Mouse (Mus musculus): ENCODE results near the gene Rnf149. TPM values are rescaled to one million over a fixed set of nuclear protein-coding genes. Genes with fewer than 3 reads are reported as not detected.

Gene Rnf149
- total RNA-seq, 2 experiments from 2014 or later: 31.2 to 34.2 TPM

DNA sequence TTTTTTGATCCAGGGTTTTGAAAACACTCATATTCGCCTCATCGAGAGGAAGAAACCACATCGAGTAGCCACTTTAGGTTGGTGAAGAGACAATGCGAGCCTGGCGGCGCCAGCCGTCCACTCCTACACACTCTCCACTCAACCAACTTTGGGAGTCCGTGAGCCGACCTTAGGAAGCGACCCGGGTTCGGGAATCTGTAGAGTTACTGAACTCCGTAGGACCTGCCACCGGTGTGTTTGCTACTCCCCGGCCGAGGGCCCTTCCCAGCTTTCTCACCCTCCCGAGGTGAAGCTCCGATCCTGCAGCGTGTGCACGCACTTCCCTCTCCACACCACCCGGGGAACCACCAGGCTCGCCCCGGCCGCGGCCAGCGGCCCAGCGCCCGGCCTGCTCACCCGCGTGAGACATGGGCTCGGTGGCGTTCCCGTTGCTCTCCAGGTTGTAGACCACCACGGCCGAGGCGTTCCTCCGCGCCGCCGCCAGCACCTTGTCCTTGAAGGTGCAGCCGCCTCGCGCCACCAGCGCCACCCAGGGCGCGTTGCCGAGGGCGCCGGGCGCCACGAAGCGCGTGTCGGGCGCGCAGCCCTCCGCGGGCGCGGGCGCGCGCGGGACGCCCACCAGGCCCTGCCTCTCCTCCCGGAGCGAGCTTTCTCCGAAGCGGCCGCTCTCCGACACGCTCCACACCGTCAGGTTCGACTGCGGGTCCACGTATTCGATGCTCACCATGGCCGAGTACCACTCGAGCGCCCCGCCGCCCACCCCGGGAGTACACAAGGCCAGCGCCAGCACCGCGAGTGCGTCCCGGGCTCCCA is 568 bp downstream of the Rnf149 start:
- DNase-seq (ENCODE audit: low spot score in 2 of 2): peak; percentile 46 to 68

DNA sequence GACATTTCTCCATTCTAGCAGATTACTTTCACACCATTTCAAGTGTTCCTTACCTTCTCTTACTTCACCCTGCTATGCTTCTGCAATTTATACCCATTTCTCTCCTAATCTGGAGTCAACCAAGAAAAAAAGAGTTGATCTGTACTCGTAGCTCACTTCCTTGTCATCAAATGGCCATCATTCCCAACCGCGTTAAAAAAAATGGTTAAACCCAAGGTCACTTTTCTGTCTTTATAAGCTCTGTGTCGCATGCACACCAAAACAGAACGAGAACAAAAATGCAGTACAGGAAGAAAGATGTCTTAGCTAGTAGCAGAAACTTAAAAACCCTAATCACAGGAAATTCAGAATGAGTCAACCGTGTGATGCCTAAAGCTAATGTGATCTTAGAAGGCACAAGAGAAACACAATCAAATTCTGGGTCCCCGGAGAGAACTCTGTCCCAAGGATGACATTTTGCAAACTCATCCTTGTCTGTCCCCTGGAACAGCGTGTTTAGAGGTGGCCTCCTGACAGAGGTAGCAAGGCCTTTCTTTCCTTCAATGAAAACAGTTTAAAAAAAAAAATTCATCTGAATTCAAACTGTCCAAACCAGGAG is 1.3 kb downstream of the Rnf149 start:
- no peak for DNase-seq (ENCODE audit: low spot score in 2 of 2)

DNA sequence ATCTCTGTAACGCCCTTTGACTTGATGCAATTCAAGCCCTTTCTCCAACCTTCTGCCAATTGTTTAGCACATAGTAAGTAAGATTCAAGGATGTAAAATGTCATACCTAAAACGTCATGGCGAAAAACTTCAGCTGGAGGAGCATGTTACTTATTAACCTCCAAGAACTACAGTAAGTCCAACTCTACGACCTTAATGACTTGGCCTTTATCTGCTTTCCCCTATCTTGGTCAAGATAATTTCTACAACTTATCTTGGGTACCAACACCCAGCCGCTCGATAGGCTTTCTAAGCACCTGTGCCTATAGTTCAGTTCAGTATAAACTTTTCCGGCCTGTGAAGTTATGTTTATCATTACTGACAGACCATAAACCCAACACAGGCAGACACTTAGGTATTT is 3.3 kb downstream of the Rnf149 start:
- DNase-seq (ENCODE audit: low spot score in 2 of 2): no peak

DNA sequence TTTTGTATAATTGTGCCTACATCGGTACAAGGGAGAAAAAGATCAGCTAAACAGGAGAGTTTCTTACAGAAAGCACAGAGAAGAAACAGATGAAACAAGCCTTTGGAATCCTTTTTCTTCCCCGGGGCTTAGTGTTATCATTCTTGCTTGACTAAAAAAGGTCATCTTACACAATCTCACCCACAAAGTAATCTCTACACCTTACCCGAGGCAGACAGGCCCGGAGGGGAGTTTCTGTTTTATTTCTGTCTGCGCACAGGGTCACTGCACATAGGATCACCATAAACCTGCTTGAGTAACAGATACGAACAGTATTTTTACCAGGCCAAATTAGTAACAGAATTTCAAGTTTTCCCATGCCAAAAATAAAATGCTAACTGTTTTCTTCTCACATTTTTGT is 5.6 kb downstream of the Rnf149 start:
- no peak for DNase-seq (ENCODE audit: low spot score in 2 of 2)

DNA sequence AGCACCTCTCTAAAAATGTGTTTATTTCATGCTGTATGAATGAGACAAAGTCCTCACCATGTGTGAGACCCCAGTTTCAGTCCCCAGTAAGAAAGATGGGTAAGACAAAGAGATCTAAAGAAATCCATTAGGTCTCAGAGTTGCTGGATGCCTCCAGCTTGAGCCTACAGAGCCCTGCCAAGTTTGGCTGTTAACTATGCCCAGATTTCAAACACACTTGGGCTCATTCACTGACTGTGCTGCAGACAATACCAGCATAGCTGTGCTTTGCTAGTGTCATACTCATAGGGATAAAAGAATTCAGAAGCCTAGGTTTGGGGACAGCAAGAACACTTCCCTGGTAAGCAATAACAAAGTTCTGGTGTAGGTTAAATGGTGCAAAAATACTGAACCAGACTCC is 9.1 kb downstream of the Rnf149 start:
- DNase-seq (ENCODE audit: low spot score in 2 of 2): no peak

DNA sequence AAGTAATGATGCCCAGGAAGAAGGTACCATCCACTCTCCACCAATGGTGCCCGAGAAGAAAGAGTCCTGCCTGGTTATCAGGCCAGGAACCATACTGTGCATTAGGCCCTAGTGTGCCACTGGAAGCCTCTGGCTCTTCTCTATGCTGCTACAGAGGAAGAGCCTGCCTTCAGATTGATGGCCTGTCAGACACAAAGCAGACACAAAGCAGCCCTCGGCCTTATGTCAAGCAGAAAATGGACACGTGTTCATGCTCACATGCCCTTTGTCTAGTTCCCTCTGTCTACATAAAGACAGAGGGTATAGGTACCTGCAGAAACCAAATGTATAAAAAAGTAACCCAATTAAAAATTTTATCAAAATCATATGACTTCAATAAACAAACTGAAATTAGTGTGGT is 12.6 kb downstream of the Rnf149 start:
- no peak for DNase-seq (ENCODE audit: low spot score in 2 of 2)

DNA sequence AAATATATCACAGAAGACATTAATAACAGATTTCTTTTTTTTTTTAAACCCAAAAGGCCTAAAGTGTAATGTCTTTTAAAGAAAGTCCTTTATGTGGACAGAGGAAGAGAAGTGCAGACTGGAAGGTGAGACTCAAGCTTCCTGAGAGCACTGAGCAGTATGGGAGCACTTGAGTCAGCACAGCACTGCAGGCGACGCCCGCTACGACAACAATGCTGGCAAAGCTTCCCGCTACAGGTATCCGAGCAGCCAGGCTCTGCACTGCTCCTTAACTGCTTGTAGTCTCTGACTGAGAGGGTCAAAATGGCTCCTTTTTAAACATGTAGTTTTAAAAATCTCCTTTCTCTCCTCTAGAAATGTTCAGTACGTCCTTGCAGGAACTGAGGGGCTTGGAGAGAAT is 14.0 kb downstream of the Rnf149 start:
- DNase-seq (ENCODE audit: low spot score in 2 of 2): no peak

DNA sequence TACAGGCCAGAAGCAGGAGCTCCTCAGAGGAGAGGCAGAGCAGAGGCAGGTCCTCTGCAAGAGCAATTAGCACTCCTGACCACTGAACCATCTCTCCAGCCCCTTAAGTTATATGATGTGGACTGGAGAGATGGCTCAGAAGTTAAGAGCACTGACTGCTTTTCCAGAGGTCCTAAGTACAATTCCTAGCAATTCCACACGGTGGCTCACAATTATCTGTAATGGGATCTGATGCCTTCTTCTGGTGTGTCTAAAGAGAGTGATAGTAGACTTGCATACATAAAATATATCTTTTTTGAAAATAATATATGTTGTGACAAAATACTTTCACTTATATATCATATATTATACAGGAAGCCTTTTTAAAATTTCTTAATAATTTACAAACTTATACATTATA is 15.3 kb downstream of the Rnf149 start:
- DNase-seq (ENCODE audit: low spot score in 2 of 2): no peak

DNA sequence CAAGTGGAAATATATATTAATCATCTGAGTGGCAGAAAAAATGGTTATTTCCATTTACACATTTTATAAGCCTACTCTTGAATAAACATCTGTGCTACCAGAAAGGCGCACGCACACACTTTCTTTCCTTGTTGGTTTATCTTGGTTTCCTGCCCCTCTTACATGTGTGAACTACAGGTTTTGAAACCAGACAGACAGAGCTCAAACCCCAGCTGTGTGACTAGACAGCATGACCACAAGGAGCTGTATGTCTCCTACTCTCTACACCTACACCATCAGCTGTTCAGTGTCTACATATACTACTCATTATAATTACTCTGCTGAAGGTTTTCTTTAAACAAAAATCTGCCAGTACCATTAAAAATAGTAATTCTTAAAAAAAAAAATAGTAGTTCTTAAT is 18.2 kb downstream of the Rnf149 start:
- DNase-seq (ENCODE audit: low spot score in 2 of 2): no peak

DNA sequence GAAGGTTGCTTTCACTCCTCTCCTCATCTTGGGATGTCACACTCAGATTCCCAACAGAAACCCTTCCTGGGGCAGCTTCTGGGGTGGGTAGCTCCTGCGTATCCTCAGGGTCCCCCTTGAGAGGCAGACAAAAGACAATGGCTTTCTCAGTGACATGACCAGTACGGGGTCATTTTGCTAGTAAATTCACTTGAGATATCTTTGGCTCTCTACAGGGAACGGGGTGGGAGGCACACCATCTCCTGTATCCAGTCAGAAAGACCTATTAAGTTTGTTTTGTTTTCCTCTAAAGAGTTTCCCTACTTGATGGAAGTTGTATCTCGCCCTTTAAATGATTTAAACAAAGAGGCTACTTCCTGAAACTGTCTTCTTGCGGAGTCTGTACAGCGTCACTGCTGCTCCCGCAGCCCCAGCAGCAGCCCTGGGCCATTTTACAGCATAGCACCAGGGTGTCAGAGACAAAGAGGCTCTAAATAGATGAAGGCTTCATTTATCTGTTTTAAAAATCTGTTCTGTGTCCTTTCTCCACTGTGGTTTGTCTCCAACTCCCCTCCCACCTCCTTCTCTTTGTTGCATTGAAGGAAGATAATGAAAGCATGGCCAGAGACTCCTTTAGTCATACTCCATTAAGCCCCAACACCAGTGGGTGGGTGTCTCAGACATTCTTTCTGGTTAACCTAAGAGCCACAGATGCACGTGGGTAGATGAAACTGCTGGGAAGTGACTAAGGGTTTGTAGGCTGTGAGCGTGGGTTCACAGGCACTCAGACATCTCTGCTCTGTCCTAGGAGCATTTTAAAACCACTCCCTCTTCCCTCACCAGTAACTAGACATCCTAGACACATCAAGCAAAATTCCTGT is 21.4 kb downstream of the Rnf149 start:
- peak; percentile 70 to 83 for DNase-seq (ENCODE audit: low spot score in 2 of 2)

DNA sequence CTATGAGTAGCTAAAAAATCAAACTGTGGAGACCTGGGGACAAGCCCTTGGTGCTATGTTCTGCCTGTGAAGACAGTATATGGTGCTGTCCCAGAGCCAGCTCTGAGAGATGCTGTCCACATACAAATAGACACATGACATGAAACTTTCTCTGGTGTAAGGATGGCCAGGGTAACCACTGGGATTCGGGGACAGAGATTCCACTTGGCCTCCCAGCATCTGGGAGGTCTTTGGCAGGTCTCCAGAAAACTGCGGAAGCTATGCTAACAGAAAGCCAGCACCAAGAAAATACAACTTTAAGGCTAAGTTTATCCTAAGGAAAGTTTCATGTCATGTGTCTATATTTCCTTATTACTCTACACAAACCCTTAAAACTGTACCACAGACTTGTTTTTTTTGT is 27.4 kb downstream of the Rnf149 start:
- no peak for DNase-seq (ENCODE audit: low spot score in 2 of 2)

DNA sequence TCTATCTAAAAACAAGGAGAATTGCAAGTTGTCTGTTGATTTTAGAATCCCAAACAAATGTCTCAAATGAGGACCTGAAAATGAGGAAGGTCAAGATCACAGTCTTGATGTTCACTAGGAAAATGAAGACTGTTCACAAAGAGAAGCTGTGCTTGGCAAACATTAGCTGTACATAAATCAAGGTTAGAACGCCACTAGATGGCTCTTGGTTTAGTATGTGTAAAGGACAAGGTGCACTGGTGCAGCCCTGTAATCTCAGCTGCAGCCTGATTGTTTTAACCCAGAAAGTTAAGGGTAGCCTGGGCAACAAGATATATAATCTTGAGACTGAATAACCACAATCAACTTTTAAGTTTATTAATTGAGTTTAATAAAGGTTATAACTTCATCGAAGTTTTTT is 30.0 kb downstream of the Rnf149 start:
- no peak for DNase-seq (ENCODE audit: low spot score in 2 of 2)

DNA sequence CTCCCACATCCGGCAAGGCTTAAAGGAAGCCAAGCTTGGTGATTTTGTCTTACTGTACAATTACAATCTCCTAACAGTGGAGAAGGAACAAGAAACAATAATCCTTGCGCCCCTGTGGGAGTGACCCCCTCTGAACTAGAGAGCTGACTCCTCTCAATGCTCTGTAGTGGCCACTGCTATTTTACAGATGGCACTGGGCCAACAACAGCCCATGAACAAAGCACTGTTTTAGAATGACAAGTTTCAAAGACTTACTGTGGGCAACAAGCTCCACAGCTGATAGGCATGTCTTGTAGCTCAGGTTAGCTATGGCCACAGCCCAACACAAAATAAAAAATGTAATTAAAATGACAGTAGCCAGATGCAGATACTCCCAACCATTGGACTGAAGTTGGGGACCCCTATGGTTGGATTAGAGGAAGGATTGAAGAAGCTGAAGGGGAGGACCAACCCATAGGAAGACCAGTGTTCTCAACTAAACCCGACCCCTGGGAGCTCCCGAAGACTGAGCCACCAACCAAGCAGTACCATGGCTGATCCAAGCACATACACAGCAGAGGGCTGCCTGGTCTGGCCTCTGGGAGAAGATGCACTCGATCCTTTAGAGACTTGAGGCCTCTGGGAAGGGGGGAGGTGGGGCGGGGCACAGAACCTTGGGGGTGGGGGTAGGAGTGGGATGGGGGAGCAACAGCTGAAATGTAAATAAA is 30.9 kb downstream of the Rnf149 start:
- no peak for DNase-seq (ENCODE audit: low spot score in 2 of 2)

DNA sequence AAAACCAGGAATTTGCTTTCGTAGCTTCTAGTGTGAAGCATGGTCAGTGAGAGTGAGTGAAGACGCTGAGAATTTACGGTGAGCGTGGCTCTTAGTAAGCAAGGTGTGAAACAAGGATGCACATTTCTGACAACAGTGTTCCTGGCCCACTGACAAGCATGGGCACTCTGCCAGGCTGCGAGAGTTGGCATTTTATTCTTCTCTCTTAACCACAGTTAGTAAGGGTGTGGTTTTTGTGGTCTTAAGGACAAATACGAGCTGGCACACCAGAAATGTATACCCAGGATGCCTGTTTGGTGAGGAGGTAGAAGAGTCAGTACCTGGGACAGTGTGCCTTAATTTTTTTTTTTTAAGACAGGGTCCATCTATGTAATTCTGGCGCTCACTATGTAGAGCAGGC is 31.6 kb downstream of the Rnf149 start:
- DNase-seq (ENCODE audit: low spot score in 2 of 2): no peak

DNA sequence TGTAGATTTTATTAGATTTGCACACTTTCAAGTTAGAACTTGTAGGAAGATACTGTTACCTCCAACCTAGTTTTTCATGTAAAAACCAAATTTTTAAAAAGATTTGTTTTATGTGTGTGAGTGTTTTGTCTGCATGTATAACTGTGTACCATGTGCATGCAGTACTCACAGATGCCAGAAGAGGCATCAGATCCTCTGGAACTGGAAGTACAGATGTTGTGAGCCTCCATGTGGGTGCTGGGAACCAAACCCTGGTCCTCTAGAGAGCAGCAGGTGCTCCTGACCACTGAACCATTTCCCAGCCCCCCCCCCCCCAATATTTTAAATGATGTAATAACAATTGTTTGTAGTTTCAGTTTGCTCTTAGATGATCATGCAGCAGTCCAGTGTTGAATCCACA is 36.6 kb downstream of the Rnf149 start:
- DNase-seq (ENCODE audit: low spot score in 2 of 2): no peak

DNA sequence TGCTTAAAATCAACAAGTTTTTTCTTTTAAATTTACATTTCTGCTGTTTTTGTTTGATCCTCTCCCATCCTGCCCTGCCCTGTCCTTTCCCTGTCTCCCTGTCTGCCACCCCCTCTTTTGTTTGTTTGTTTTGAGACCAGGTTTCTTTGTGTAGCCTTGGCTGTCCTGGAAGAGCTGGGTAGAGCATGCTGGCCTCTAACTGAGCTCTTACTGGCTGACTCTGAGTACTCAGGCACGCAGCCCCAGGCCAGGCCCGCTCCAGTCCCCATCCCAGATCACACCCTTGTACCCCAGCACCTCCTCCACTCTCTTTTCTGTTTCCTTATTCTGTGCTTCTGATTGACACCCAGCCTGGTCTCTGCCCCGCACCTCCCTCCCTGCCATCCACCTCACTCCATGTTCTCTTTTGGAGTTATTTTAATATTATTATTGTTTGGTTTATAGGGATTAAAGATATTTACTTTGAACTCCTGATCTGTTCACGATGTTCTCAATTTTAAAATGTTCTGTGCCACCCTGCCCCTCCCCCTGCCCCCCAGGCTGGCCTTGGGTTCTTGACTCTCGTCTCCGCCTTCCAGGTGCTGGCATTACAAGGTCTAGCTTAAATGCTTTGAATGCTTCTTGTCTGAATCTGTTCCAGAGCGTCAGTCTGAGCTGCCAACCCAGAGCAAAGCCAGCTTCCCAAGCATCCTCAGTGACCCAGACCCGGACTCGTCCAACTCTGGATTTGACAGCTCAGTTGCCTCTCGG is 39.4 kb downstream of the Rnf149 start:
- DNase-seq (ENCODE audit: low spot score in 2 of 2): no peak

DNA sequence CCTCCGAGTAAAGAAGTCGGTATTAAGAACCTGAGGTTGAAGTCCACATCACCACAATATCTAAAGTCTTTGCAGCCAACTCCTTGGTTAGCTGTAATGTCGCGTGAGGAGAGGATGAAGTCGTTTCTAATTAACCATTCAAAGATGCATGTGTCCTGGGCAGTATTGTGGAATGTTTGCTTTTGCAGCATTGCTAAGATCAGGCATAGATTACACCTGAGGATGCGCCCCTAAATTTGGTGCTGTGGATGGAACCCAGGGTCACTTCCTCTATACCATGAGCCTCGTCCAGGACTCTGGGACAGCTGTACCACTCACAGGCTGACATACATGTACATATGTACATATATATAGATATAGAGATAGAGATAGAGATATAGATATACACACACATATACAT is 40.5 kb downstream of the Rnf149 start:
- DNase-seq (ENCODE audit: low spot score in 2 of 2): no peak

DNA sequence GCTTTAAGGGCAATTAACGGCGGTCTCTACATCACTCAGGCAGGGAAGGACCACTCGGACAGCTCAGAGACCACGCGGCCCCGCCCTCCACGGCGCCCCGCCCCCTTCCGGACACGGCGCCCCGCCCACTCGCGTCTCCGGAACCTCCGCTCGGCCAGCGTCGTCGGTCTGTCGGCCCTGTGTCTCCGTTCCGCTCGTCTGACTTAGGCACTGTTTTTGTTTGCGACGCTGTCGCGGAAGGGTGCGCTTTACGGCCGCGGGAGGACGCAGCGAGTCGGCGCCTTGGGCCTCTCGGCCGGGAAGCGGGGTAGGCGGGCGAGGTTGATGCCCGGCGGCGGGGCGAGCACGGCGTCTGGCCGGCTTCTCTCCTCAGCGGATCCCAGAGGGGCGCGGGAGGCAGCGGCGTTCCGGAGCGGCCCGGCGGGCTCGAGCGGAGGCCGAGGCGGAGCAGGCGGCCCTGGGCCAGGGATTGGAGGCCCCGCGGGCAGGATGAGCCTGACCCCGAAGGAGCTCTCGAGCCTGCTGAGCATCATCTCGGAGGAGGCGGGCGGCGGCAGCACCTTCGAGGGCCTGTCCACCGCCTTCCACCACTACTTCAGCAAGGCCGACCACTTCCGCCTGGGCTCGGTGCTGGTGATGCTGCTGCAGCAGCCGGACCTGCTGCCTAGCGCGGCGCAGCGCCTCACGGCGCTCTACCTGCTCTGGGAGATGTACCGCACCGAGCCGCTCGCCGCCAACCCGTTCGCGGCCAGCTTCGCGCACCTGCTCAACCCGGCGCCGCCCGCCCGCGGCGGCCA is 41.5 kb downstream of the Rnf149 start:
- peak; percentile 98 to 99 for DNase-seq (ENCODE audit: low spot score in 2 of 2)

DNA sequence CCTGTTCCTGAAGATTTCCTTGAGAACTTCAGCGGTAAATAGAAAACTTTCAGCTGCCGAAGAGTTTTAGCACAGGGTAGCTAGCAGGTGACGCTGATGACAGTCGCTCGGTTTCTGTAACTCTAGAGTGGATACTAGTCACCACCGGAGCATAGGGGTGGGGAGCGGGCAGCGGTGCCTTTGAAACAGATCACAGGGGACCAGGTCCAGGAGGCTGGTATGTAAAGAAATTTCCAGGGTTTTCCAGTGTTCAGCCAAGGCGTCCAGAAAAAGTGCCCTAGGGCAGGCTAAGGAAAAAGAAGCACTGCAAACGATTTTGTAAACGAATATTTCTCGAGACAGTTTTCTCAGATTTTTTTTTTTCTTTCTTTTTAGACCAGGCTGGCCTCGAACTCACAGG is 42.4 kb downstream of the Rnf149 start, which contains the start of gene Cnot11:
Gene Cnot11 (plus strand): TSS at position 162 of the 400 bp plus-strand sequence.
- DNase-seq (ENCODE audit: low spot score in 2 of 2): no peak

DNA sequence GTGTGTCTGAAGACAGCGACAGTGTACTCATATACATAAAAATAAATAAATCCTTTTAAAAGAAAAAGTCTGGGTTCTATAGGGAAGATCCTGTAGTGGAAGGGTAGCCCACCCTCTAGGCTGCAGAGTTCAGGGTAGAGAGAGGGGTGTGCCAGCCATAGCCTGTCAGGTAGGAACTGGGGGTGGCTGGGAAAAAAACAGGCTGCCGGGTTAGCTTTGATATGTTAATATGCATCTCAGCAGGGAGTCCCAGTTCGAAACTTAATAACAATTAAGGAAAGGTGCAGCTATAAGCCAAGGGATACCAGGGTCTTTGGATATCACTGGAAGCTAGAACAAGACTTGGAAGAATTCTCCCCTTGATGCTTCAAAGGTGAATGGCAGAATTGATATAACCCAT is 43.3 kb downstream of the Rnf149 start:
- DNase-seq (ENCODE audit: low spot score in 2 of 2): no peak
